Mouse (Mus musculus) liver, embryonic 14.5 days (tissue): Measurements from ENCODE around the gene Glyatl3. TPM values are rescaled to one million over a fixed set of nuclear protein-coding genes. Genes with fewer than 3 reads are reported as not detected.

Experiments
- ATAC-seq: fragments of 200-750 bp; cut with Nextera tagmentation; 2 replicates; pipeline ENCODE4 v1.8.0; 2017; ENCODE audit warnings: moderate number of reproducible peaks, mild to moderate bottlenecking, moderate library complexity; ENCODE audit not compliant: insufficient read depth
- DNase-seq, 3 experiments: peaks; one replicate each; pipeline ENCODE4 v3.0.0-alpha.2; 2012 to 2013; ENCODE audit warnings: low read depth in 3 of 3, low spot score in 3 of 3
- H3K27ac ChIP-seq: fragments of 300-500 bp; sonication (generic); 2 replicates; pipeline ENCODE4 v1.5.1; 2014; ENCODE audit warnings: moderate library complexity, mild to moderate bottlenecking, control low read depth, inconsistent platforms
- H3K27me3 ChIP-seq: fragments of 300-500 bp; sonication (generic); 2 replicates; pipeline ENCODE4 v1.6.1; 2014; ENCODE audit warnings: mild to moderate bottlenecking, low read length, moderate library complexity; ENCODE audit not compliant: control insufficient read depth, insufficient read depth
- H3K36me3 ChIP-seq: fragments of 300-500 bp; sonication (generic); replicated peaks from 2 replicates; pipeline ENCODE4 v1.6.1; 2014; ENCODE audit warnings: low read depth; ENCODE audit not compliant: control insufficient read depth, insufficient read depth
- H3K4me1 ChIP-seq, 2 experiments: fragments of 200-500 bp in 1 of 2; fragments of 300-500 bp in 1 of 2; sonication (generic) in 1 of 2; replicated peaks; 2 replicates each; pipeline ENCODE4 v1.6.1; 2012 to 2014; ENCODE audit warnings: antibody characterized with exemption in 1 of 2, inconsistent platforms in 1 of 2, low read length in 1 of 2; ENCODE audit not compliant: control insufficient read depth in 2 of 2, insufficient read depth in 2 of 2
- H3K4me2 ChIP-seq: fragments of 300-500 bp; sonication (generic); 2 replicates; pipeline ENCODE4 v1.6.1; 2014; ENCODE audit warnings: low read depth, mild to moderate bottlenecking, control low read depth, moderate library complexity
- H3K4me3 ChIP-seq, 2 experiments: fragments of 200-500 bp in 1 of 2; fragments of 300-500 bp in 1 of 2; sonication (generic) in 1 of 2; 2 replicates each; pipeline ENCODE4 v1.5.1; 2012 to 2014; ENCODE audit warnings: low read depth in 2 of 2, low read length in 2 of 2, mild to moderate bottlenecking in 2 of 2, control low read depth in 1 of 2, inconsistent platforms in 1 of 2, moderate library complexity in 1 of 2; ENCODE audit not compliant: insufficient read depth in 1 of 2
- H3K9ac ChIP-seq: fragments of 300-500 bp; sonication (generic); replicated peaks from 2 replicates; pipeline ENCODE4 v1.6.1; 2014; ENCODE audit warnings: mild to moderate bottlenecking, control low read depth, moderate library complexity
- H3K9me3 ChIP-seq: fragments of 300-500 bp; sonication (generic); 2 replicates; pipeline ENCODE4 v1.6.1; 2016; ENCODE audit warnings: low read length, mixed read lengths; ENCODE audit not compliant: control insufficient read depth
- CTCF ChIP-seq: IDR thresholded peaks from 2 replicates; pipeline ENCODE4 v1.5.1; 2016; ENCODE audit warnings: antibody characterized with exemption, low read depth, control low read depth
- EP300 ChIP-seq: IDR thresholded peaks from 2 replicates; pipeline ENCODE4 v1.6.1; 2016; ENCODE audit warnings: antibody characterized with exemption, low read depth
- WGBS: fragments of 180-500 bp; shearing (Covaris S2); extraction: QIAGEN DNeasy Blood & Tissue Kit; methylation state at CpG from one replicate; pipeline ENCODE4 v1.1.7; 2014; ENCODE audit not compliant: insufficient replicate concordance; 5-methylcytosine and 5-hydroxymethylcytosine counted together
- polyA plus RNA-seq, 2 experiments: library from polyadenylated mRNA; depleted of rRNA in 1 of 2; stranded (reverse) in 1 of 2; unstranded in 1 of 2; fragments of >200 nt; fragmentation: Nextera tagmentation in 1 of 2; extraction: Ambion mirVana in 1 of 2; gene quantifications; 2 replicates each; pipeline versions ENCODE4 v1.2.1 to v1.2.3; 2012 to 2014

Gene Glyatl3
- polyA plus RNA-seq, 2 experiments = 0.15 TPM; not detected in 1

- no peak overlapping the region for H3K4me2 ChIP-seq
- no peak overlapping the region for H3K9ac ChIP-seq
- TF ChIP-seq EP300 (no peak), CTCF (no peak)
- H3K27me3 ChIP-seq = no peaks in the 10 kb centered on the region
- 30% methylated on average over 4 of the region's 4 CpGs for WGBS
- no peak overlapping the region for H3K27ac ChIP-seq
- H3K4me1 ChIP-seq = peaks cover 0 to 5% of the 10 kb centered on the region in 2 experiments; a peak in 1 of 4 replicates
- ATAC-seq = peak; percentile 72; the same call in 1 of the 2 replicates
- no peaks in the 10 kb centered on the region for H3K36me3 ChIP-seq
- no peaks in the 10 kb centered on the region for H3K9me3 ChIP-seq
- H3K4me3 ChIP-seq = no peak overlapping the region
- DNase-seq = no peak
These were observed 26.2 kb downstream of the Glyatl3 start for GRCm38 (mm10) chr17:40887849-40888536.

GRCm38 (mm10) chr17:40885155-40885554 is 29.0 kb downstream of the Glyatl3 start:
- no peak for ATAC-seq
- Histone ChIP-seq H3K36me3 (no peaks in the 10 kb centered on the region), H3K4me3 (no peak overlapping the region), H3K27ac (no peak overlapping the region), H3K4me2 (no peak overlapping the region), H3K27me3 (no peaks in the 10 kb centered on the region), H3K4me1 (peaks cover 0 to 5% of the 10 kb centered on the region in 2 experiments; a peak in 1 of 4 replicates), H3K9me3 (no peaks in the 10 kb centered on the region), H3K9ac (no peak overlapping the region)
- TF ChIP-seq EP300 (no peak), CTCF (no peak)
- DNase-seq = no peak
- 69% methylated on average over 4 of the region's 4 CpGs for WGBS

GRCm38 (mm10) chr17:40882172-40882571 is 32.0 kb downstream of the Glyatl3 start:
- Histone ChIP-seq H3K36me3 (no peaks in the 10 kb centered on the region), H3K27me3 (no peaks in the 10 kb centered on the region), H3K9ac (no peak overlapping the region), H3K4me2 (no peak overlapping the region), H3K9me3 (no peaks in the 10 kb centered on the region), H3K27ac (no peak overlapping the region), H3K4me3 (no peak overlapping the region), H3K4me1 (peaks cover 0 to 4% of the 10 kb centered on the region in 2 experiments; a peak in 2 of 4 replicates)
- TF ChIP-seq EP300 = no peak
- TF ChIP-seq CTCF = no peak
- no peak for DNase-seq
- no peak for ATAC-seq
- WGBS = 45% methylated on average over 6 of the region's 6 CpGs

GRCm38 (mm10) chr17:40879924-40880691 is 34.0 kb downstream of the Glyatl3 start, which contains the start of gene 9130008F23Rik:
9130008F23Rik (minus strand) TSS chr17:40880559.
- no peaks in the 10 kb centered on the region for H3K36me3 ChIP-seq
- H3K4me1 ChIP-seq = peaks cover 0 to 4% of the 10 kb centered on the region in 2 experiments; a peak in 2 of 4 replicates
- no peak for TF ChIP-seq EP300
- no peak for TF ChIP-seq CTCF
- no peaks in the 10 kb centered on the region for H3K27me3 ChIP-seq
- H3K9me3 ChIP-seq = no peaks in the 10 kb centered on the region
- no peak within 1 kb of the TSS for H3K27ac ChIP-seq
- peak within 1 kb of the TSS; percentile 77 for H3K4me2 ChIP-seq
- WGBS = under 1% methylated on average over 40 of the region's 40 CpGs
- peak within 1 kb of the TSS; percentile 79 for H3K9ac ChIP-seq
- peak; percentile 82 for ATAC-seq
- peak in 2 of 3 experiments; percentile 26 to 51 for DNase-seq
- H3K4me3 ChIP-seq = peak within 1 kb of the TSS; percentile 87 to 91

GRCm38 (mm10) chr17:40879528-40879923 is 34.6 kb downstream of the Glyatl3 start:
- Histone ChIP-seq H3K4me3 (peak overlapping the region; percentile 87 to 91), H3K36me3 (no peaks in the 10 kb centered on the region), H3K27ac (no peak overlapping the region), H3K9ac (peak overlapping the region; percentile 79), H3K4me2 (peak overlapping the region; percentile 77), H3K27me3 (no peaks in the 10 kb centered on the region), H3K9me3 (no peaks in the 10 kb centered on the region), H3K4me1 (peaks cover 0 to 4% of the 10 kb centered on the region in 2 experiments; a peak in 2 of 4 replicates)
- WGBS = 1% methylated on average over 6 of the region's 6 CpGs
- TF ChIP-seq CTCF = no peak
- no peak for TF ChIP-seq EP300
- DNase-seq (no peak), ATAC-seq (no peak)
